ENCODE assay signal across 9 mouse cellular contexts in genomic region chr4:97609831-97610727, GRCm38 (mm10).
DNase-seq lines count a peak whose midpoint lies in the region; ATAC-seq and TF ChIP-seq lines count a peak whose summit lies in the region.
"Had no signal": no experiment of that assay in that cellular context is flagged by ENCODE, and none has a peak within 500 bp of the region (broad histone marks: within the 10 kb centered on the region; RNA-seq: fewer than 3 reads in every experiment).

No protein-coding gene starts in this region.

- no peak for TF ChIP-seq CTCF in brain, embryonic 14.5 days (IDR thresholded peaks at IDR 0.05; ENCODE audit: borderline replicate concordance, extremely low read depth, insufficient read depth, insufficient read length)

- no peak overlapping the region for H3K9ac ChIP-seq in hindbrain, embryonic 11.5 days (ENCODE audit: low read depth, low read length)
- H3K9ac ChIP-seq in embryonic facial prominence, embryonic 14.5 days (ENCODE audit: low read depth, low read length), result no peak overlapping the region

- no peak for DNase-seq in hindbrain, embryonic 10.5 days (ENCODE audit: low spot score)
- no peak for DNase-seq in hindbrain, embryonic 11.5 days (ENCODE audit: low spot score)
- DNase-seq in brain, embryonic 14.5 days (ENCODE audit: low read depth), result peak; percentile 97
- DNase-seq in embryonic facial prominence, embryonic 14.5 days (ENCODE audit: low spot score), result peak; percentile 63
- DNase-seq in heart, postnatal 4 days, result peak; percentile 62
- DNase-seq in adrenal gland, postnatal 14 days, result no peak
- no peak for DNase-seq in lung, postnatal 25 days (ENCODE audit: low spot score)
- DNase-seq: kidney, adult 11 months had no signal

- no peak overlapping the region for H3K4me2 ChIP-seq in hindbrain, embryonic 11.5 days (replicated peaks; ENCODE audit: low read depth, low read length)
- H3K4me2 ChIP-seq in embryonic facial prominence, embryonic 14.5 days (ENCODE audit: low read depth, low read length), result no peak overlapping the region

- no peaks in the 10 kb centered on the region for H3K9me3 ChIP-seq in hindbrain, embryonic 10.5 days
- H3K9me3 ChIP-seq in hindbrain, embryonic 11.5 days (ENCODE audit: control insufficient read depth, low read length), result no peaks in the 10 kb centered on the region
- H3K9me3 ChIP-seq in embryonic facial prominence, embryonic 14.5 days (ENCODE audit: control insufficient read depth, low read length), result no peaks in the 10 kb centered on the region

- H3K27me3 ChIP-seq in hindbrain, embryonic 10.5 days (ENCODE audit: insufficient read depth, poor library complexity, severe bottlenecking), result no peaks in the 10 kb centered on the region
- no peaks in the 10 kb centered on the region for H3K27me3 ChIP-seq in hindbrain, embryonic 11.5 days (ENCODE audit: control insufficient read depth, insufficient read depth, low read length)
- H3K27me3 ChIP-seq in embryonic facial prominence, embryonic 14.5 days (replicated peaks; ENCODE audit: control insufficient read depth, insufficient read depth, low read length), result no peaks in the 10 kb centered on the region

- WGBS in hindbrain, embryonic 10.5 days, result 31% methylated on average over 10 of the region's 10 CpGs
- 37% methylated on average over 10 of the region's 10 CpGs for WGBS in hindbrain, embryonic 11.5 days
- 30% methylated on average over 10 of the region's 10 CpGs for WGBS in embryonic facial prominence, embryonic 14.5 days

- H3K4me1 ChIP-seq in hindbrain, embryonic 10.5 days (replicated peaks), result peaks cover 47% of the 10 kb centered on the region
- no peaks in the 10 kb centered on the region for H3K4me1 ChIP-seq in hindbrain, embryonic 11.5 days (replicated peaks; ENCODE audit: control insufficient read depth, insufficient read depth, low read length)
- peaks cover 30% of the 10 kb centered on the region for H3K4me1 ChIP-seq in embryonic facial prominence, embryonic 14.5 days (ENCODE audit: control insufficient read depth, insufficient read depth, low read length)

- no peak for ATAC-seq in hindbrain, embryonic 11.5 days (ENCODE audit: low FRiP score)
- ATAC-seq in embryonic facial prominence, embryonic 14.5 days (ENCODE audit: low read depth), result no peak
- ATAC-seq in monocyte, adult 5-6 weeks (replicated peaks; ENCODE audit: insufficient number of reproducible peaks, low FRiP score, low TSS enrichment, poor library complexity, severe bottlenecking), result no peak

- H3K36me3 ChIP-seq in hindbrain, embryonic 10.5 days, result no peaks in the 10 kb centered on the region
- no peaks in the 10 kb centered on the region for H3K36me3 ChIP-seq in hindbrain, embryonic 11.5 days (ENCODE audit: control insufficient read depth, insufficient read depth, low read length)
- no peaks in the 10 kb centered on the region for H3K36me3 ChIP-seq in embryonic facial prominence, embryonic 14.5 days (ENCODE audit: control insufficient read depth, insufficient read depth, low read length)

- no peak overlapping the region for H3K4me3 ChIP-seq in hindbrain, embryonic 10.5 days
- H3K4me3 ChIP-seq in hindbrain, embryonic 11.5 days (ENCODE audit: low read depth, low read length), result no peak overlapping the region
- H3K4me3 ChIP-seq in embryonic facial prominence, embryonic 14.5 days (ENCODE audit: low read depth, low read length), result no peak overlapping the region

- H3K27ac ChIP-seq in hindbrain, embryonic 10.5 days, result peak overlapping the region; percentile 66
- no peak overlapping the region for H3K27ac ChIP-seq in hindbrain, embryonic 11.5 days (ENCODE audit: low read depth, low read length)
- 0 out of 2 replicates have a peak overlapping the region, but pooled peaks have one; percentile 25 for H3K27ac ChIP-seq in embryonic facial prominence, embryonic 14.5 days (replicated peaks; ENCODE audit: low read depth, low read length)

- no peak for TF ChIP-seq POLR2A in brain, embryonic 14.5 days (IDR thresholded peaks at IDR 0.05; ENCODE audit: borderline replicate concordance, extremely low read depth, insufficient read depth, insufficient read length, poor library complexity, severe bottlenecking)

Comparison
In these comparisons a context has a peak if more than half of its experiments do, and no peak if none do; other contexts are left out.
1. DNase-seq: peak in brain, embryonic 14.5 days (single experiment), embryonic facial prominence, embryonic 14.5 days (single experiment) and heart, postnatal 4 days (single experiment); none in hindbrain, embryonic 10.5 days (single experiment), hindbrain, embryonic 11.5 days (single experiment), adrenal gland, postnatal 14 days (single experiment) and lung, postnatal 25 days (single experiment).